Mouse (Mus musculus): ENCODE measurements around the gene Frs2.

DNA sequence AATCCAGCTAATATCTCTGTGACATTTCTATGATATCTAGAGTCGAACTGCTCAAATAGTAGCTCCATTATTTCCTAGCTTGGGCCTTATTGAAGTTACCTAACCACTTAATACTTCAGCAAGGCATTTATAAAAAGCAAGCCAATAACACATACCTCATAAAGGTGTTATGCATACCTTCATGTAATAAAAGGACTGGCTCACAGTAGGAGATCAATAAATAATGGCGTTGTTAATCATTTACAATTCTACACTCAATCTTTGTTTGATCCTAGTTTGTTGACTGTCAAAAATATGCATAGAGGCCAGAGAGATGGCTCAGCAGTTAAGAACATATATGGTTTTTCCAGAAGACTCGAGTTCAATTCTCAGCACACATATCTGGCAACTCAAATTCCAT lies 26.9 kb downstream of the Frs2 start:
- TF ChIP-seq POLR2A (IDR thresholded peaks at IDR 0.05; ENCODE audit: borderline replicate concordance, control insufficient read depth, low read depth, low read length) (no peak), CTCF (IDR thresholded peaks at IDR 0.05; ENCODE audit: control insufficient read depth, insufficient read depth, low read length) (no peak)
